Mouse (Mus musculus): ENCODE results near the gene Arid3c.
"Not testable (repeated sequence)": the region's sequence is repeated elsewhere in the genome, so short reads cannot be mapped to it uniquely, and the experiment has no call there.

DNA sequence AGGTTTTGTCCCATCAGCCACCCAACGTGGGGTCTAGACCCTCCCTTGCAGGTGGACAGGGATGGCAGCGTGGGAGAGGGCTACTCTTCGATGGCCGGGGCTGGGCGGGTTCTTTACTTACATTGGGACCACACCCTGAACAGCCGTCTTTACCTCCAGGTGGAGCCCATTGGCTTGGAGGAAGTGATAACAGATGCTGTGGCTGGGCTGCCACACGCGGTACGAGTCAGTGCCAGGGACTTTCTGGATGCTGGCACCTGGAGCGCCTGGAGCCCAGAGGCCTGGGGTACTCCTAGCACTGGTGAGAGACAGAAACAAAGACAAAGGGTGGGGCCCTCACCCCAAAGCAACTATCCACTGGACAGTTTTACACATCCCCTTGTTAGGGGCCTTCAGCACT, 36.4 kb upstream of the Arid3c start:
- not testable (repeated sequence) for TF ChIP-seq HCFC1 (IDR thresholded peaks at IDR 0.05; ENCODE audit: borderline replicate concordance, insufficient read depth, low read length); MAFK (IDR thresholded peaks at IDR 0.05; ENCODE audit: insufficient read depth, low read depth, low read length); ZNF384 (IDR thresholded peaks at IDR 0.05; ENCODE audit: low read depth, low read length); ZC3H11A (IDR thresholded peaks at IDR 0.05; ENCODE audit: borderline replicate concordance, low read depth, low read length)

Data from ES-E14 (cell line).